Mouse (Mus musculus): Measurements from ENCODE around the gene Sema3b. TPM values are rescaled to one million over a fixed set of nuclear protein-coding genes. Genes with fewer than 3 reads are reported as not detected.
A peak's percentile ranks its signal among the peaks of the same experiment; 100 is the strongest.

Sema3b gene
- total and polyA plus RNA-seq, 2 experiments from 2014 or later, result 4.0 to 16.7 TPM

DNA sequence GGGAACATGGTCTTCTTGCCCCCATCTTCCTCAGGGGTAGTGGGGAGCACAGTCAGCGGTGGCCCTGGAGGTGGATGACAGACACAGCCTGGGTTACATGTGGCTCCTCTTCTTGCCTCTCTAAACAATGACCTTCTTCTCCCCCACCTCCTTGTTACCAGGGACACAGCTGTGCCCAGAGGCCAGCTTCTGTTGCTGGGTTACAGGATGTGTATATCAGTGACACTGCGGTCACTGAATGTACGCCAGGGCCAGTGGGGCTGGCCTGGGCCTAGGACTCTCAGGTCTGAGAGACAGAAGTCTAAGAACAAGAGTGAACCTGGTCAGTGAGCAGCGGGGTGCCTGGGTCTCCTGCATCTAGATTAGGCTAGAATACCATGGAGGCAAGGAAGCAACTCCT, 6.0 kb upstream of the Sema3b start:
- Histone ChIP-seq H3K4me1 (ENCODE audit: insufficient read depth, low read length) (peaks cover 9% of the 10 kb centered on the region), H3K27ac (ENCODE audit: low read depth, low read length) (no peak overlapping the region), H3K4me2 (ENCODE audit: low read depth, low read length, poor library complexity, severe bottlenecking) (no peak overlapping the region), H3K27me3 (ENCODE audit: insufficient read depth, low read length) (no peaks in the 10 kb centered on the region), H3K4me3 (ENCODE audit: low read depth, low read length) (no peak overlapping the region), H3K36me3 (ENCODE audit: insufficient read depth, low read length) (peaks cover 53% of the 10 kb centered on the region), H3K9ac (replicated peaks; ENCODE audit: low read length, poor library complexity, severe bottlenecking) (no peak overlapping the region), H3K9me3 (ENCODE audit: low read length) (no peaks in the 10 kb centered on the region)
- DNase-seq (ENCODE audit: low spot score) (no peak), ATAC-seq (ENCODE audit: low FRiP score) (no peak)
- WGBS, result 39% methylated on average over 4 of the region's 4 CpGs
- no peak for TF ChIP-seq CTCF (IDR thresholded peaks at IDR 0.05)

DNA sequence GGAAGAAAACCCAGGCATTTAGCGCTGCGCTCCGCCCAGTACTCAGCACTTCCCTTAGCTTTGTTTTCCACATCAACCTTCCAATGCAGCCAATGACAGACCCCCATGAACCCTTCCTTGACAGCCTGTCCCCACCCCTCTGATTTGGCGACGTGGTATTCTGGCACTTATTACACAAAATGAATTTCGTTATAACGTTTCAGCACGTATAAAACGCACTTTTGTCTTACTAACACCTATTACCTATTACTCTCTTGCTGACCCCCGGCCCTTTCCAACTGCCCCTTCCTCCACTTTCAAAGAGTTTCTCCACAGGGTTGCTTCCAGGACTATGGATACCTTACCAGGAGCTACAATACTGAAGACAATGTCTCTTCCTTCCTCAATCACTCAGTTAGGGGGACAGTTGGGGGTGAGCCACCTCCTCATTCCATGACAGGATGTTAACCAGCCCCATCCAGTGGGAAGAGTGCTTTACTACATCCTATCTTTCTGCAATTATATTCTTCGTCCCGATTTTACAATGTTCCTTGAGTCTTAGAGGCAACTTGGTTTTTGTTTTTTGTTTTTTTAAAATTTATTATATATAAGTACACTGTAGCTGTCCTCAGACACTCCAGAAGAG, 4.0 kb upstream of the Sema3b start:
- peak overlapping the region; percentile 26; the same call in 1 of the 2 replicates for H3K4me3 ChIP-seq (ENCODE audit: low read depth, low read length)
- WGBS, result 8% methylated on average over 12 of the region's 12 CpGs
- H3K27me3 ChIP-seq (ENCODE audit: insufficient read depth, low read length), result no peaks in the 10 kb centered on the region
- DNase-seq (ENCODE audit: low spot score) (peak; percentile 73), ATAC-seq (ENCODE audit: low FRiP score) (peak; percentile 53; the same call in 1 of the 2 replicates)
- peak overlapping the region; percentile 56 for H3K4me2 ChIP-seq (ENCODE audit: low read depth, low read length, poor library complexity, severe bottlenecking)
- H3K9ac ChIP-seq (replicated peaks; ENCODE audit: low read length, poor library complexity, severe bottlenecking), result no peak overlapping the region
- H3K36me3 ChIP-seq (ENCODE audit: insufficient read depth, low read length), result peaks cover 33% of the 10 kb centered on the region
- H3K27ac ChIP-seq (ENCODE audit: low read depth, low read length), result peak overlapping the region; percentile 97
- H3K9me3 ChIP-seq (ENCODE audit: low read length), result no peaks in the 10 kb centered on the region
- H3K4me1 ChIP-seq (ENCODE audit: insufficient read depth, low read length), result peaks cover 9% of the 10 kb centered on the region
- TF ChIP-seq CTCF (IDR thresholded peaks at IDR 0.05), result no peak; the same call in 1 of the 2 replicates

DNA sequence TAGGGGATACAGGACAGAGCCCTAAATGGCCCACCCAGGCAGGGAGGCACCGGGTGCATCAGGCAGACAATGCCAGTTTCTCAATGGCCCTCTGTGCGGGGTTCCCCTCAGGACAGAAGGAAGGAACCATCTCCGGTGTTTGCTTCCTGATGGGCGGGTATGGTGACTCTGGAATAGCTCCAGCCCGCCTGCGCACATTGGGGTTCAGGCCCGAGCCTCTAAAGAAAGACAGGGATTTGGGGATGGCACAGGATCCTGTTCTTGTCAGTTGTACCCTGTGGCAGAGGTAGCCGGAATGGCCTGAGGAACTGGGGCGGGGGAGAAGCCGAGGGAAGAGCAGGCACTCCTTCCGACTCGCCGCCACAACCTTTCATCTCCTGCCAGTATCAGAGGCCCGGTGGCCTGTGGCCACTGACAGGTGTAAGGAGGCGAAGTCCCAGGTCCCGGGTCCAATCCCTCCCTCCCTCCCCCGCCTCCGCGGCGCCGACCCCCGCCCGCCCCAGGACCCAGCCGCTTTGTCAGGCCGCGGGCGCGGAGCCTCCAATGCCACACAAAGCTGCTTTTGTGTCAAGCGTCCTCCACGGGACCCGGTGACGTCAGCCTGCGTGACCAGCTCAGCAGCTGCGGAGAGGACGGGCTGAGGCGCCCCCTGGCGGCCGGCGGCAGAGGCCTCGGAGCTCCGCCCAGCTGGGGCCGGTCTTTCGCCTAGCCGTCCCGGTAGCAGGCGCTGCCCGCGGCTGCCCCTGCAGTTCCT, 3.3 kb upstream of the Sema3b start:
- 3% methylated on average over 34 of the region's 48 CpGs for WGBS
- peak; percentile 92 for ATAC-seq (ENCODE audit: low FRiP score)
- TF ChIP-seq CTCF (IDR thresholded peaks at IDR 0.05), result peak; percentile 95
- H3K9ac ChIP-seq (replicated peaks; ENCODE audit: low read length, poor library complexity, severe bottlenecking), result peak overlapping the region; percentile 62
- no peaks in the 10 kb centered on the region for H3K27me3 ChIP-seq (ENCODE audit: insufficient read depth, low read length)
- DNase-seq (ENCODE audit: low spot score), result peak; percentile 98
- H3K4me1 ChIP-seq (ENCODE audit: insufficient read depth, low read length), result peaks cover 9% of the 10 kb centered on the region
- H3K9me3 ChIP-seq (ENCODE audit: low read length), result no peaks in the 10 kb centered on the region
- peaks cover 28% of the 10 kb centered on the region for H3K36me3 ChIP-seq (ENCODE audit: insufficient read depth, low read length)
- peak overlapping the region; percentile 26; the same call in 1 of the 2 replicates for H3K4me3 ChIP-seq (ENCODE audit: low read depth, low read length)
- H3K4me2 ChIP-seq (ENCODE audit: low read depth, low read length, poor library complexity, severe bottlenecking), result peak overlapping the region; percentile 56
- H3K27ac ChIP-seq (ENCODE audit: low read depth, low read length), result peak overlapping the region; percentile 97

DNA sequence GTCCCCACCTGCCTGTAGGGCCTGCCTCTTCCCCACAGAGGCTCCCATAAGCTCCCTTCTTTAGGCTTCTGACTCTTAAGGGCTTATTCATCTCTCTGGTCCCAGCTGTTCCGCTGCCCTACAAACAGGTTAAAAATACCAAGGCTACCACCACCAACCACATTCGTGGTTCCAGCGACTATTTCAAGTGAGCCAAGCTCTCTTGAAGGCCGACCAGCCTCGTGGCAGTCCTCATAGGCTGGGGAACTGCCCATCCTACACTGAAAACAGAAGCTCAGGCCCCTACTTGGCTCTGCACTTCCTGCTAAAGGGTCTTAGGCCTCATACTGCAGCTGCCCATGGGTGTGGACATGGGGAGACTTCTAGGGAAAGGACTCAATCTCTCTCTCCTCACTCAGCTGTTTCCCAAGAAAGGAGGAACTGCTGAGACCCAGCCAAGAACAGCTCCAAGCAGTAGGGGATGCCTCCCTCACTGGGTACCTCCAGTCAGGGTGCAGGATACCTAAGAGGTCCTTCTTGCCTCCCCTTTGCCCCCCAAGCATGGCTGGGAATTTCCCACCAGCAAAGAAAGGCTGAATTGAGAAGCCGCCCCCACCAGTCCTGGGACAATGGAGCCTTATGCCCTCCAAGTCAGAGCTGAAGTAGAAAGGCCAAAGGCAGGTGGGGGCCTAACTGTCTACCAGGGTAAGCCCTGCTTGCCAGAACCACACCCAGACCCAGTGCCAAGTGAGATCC, 2.6 kb upstream of the Sema3b start:
- no peak for TF ChIP-seq CTCF (IDR thresholded peaks at IDR 0.05)
- Histone ChIP-seq H3K27me3 (ENCODE audit: insufficient read depth, low read length) (no peaks in the 10 kb centered on the region), H3K4me1 (ENCODE audit: insufficient read depth, low read length) (peaks cover 9% of the 10 kb centered on the region), H3K4me2 (ENCODE audit: low read depth, low read length, poor library complexity, severe bottlenecking) (peak overlapping the region; percentile 56), H3K4me3 (ENCODE audit: low read depth, low read length) (no peak overlapping the region), H3K36me3 (ENCODE audit: insufficient read depth, low read length) (peaks cover 24% of the 10 kb centered on the region), H3K9me3 (ENCODE audit: low read length) (no peaks in the 10 kb centered on the region), H3K9ac (replicated peaks; ENCODE audit: low read length, poor library complexity, severe bottlenecking) (peak overlapping the region; percentile 62), H3K27ac (ENCODE audit: low read depth, low read length) (peak overlapping the region; percentile 97)
- DNase-seq (ENCODE audit: low spot score), result no peak
- 64% methylated on average over 6 of the region's 6 CpGs for WGBS
- no peak for ATAC-seq (ENCODE audit: low FRiP score)

DNA sequence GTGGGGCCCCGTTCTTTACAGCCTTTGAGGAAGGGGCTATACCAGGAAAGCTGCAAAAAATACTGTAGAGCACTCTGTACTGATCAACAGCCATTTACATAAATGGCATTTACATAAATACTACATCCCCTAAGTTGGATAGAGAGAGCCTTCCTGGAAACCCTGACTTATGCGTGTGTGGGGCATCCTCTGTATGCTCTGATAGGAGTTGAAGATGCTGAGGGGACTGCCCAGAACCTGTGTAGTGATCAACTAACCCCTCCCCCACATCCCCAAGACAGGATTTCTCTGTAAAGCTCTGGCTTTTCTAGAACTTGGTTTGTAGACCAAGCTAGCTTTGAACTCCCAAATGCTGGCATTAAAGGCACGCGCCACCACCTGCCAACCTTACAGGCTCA, 403 bp upstream of the Sema3b start:
- no peak for ATAC-seq (ENCODE audit: low FRiP score)
- DNase-seq (ENCODE audit: low spot score), result no peak
- no peaks in the 10 kb centered on the region for H3K9me3 ChIP-seq (ENCODE audit: low read length)
- no peaks in the 10 kb centered on the region for H3K27me3 ChIP-seq (ENCODE audit: insufficient read depth, low read length)
- no peak overlapping the region for H3K27ac ChIP-seq (ENCODE audit: low read depth, low read length)
- peaks cover 4% of the 10 kb centered on the region; the same call in 1 of the 2 replicates for H3K36me3 ChIP-seq (ENCODE audit: insufficient read depth, low read length)
- no peak overlapping the region for H3K9ac ChIP-seq (replicated peaks; ENCODE audit: low read length, poor library complexity, severe bottlenecking)
- no peak for TF ChIP-seq CTCF (IDR thresholded peaks at IDR 0.05)
- H3K4me1 ChIP-seq (ENCODE audit: insufficient read depth, low read length), result peaks cover 9% of the 10 kb centered on the region
- H3K4me2 ChIP-seq (ENCODE audit: low read depth, low read length, poor library complexity, severe bottlenecking), result no peak overlapping the region
- 62% methylated on average over 4 of the region's 4 CpGs for WGBS
- no peak overlapping the region for H3K4me3 ChIP-seq (ENCODE audit: low read depth, low read length)

Data from midbrain, postnatal 0 days (tissue).